10 mouse cellular contexts compared by ENCODE assay signal in the genomic region with DNA sequence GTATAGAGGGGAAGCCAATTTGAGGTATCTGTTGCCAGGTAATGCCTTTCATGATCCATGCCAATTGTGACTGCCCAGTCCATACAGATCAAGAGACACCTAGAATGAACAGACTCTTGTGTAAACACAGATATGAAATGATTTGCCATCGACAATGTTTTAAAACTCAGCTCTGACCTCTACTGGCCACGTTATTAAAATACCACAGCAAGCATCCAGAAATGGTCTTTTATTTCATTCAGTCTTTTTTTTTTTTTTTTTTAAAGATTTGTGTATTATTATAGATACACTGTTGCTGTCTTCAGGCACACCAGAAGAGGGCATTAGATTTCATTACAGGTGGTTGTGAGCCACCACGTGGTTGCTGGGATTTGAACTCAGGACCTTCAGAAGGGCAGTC. TPM values are rescaled to one million over a fixed set of nuclear protein-coding genes. Genes with fewer than 3 reads are reported as not detected.
A peak's percentile ranks its signal among the peaks of the same experiment; 100 is the strongest.
DNase-seq lines count a peak whose midpoint lies in the region; ATAC-seq and TF ChIP-seq lines count a peak whose summit lies in the region.
"Had no signal": no experiment of that assay in that cellular context is flagged by ENCODE, and none has a peak within 500 bp of the region (broad histone marks: within the 10 kb centered on the region; RNA-seq: fewer than 3 reads in every experiment).

No protein-coding gene starts in this region.

- DNase-seq in embryo, embryonic 10 days (ENCODE audit: low spot score): peak; percentile 57
- DNase-seq in embryo, embryonic 9.5 days (ENCODE audit: extremely low spot score): no peak
- peak; percentile 18 for DNase-seq in left cerebral cortex, postnatal 4 days
- no peak for DNase-seq in left cerebral cortex, postnatal 36 days (ENCODE audit: low spot score in 2 of 2)
- DNase-seq in CD4-positive, CD25-positive, alpha-beta regulatory T cell, adult 2 months (ENCODE audit: low read depth, low spot score): peak; percentile 66
- DNase-seq in hindbrain, postnatal 0 days (ENCODE audit: low spot score): peak; percentile 73
- DNase-seq in urinary bladder, adult 18-20 months (ENCODE audit: low spot score in 2 of 2): no peak
- no peak for DNase-seq in layer of hippocampus, adult 9-10 months (ENCODE audit: low spot score)

- no peak overlapping the region for H3K4me2 ChIP-seq in hindbrain, postnatal 0 days (ENCODE audit: low read depth, low read length)
- H3K4me2 ChIP-seq: embryonic facial prominence, embryonic 13.5 days had no signal

- peaks cover 6% of the 10 kb centered on the region; the same call in 1 of the 2 replicates for H3K27me3 ChIP-seq in hindbrain, postnatal 0 days (ENCODE audit: insufficient read depth, low read length)

- no peak for ATAC-seq in hindbrain, postnatal 0 days

- 12% methylated on average over 3 of the region's 3 CpGs for WGBS in hindbrain, postnatal 0 days

- H3K9ac ChIP-seq in hindbrain, postnatal 0 days (replicated peaks; ENCODE audit: low read length): no peak overlapping the region
- H3K9ac ChIP-seq: embryonic facial prominence, embryonic 13.5 days had no signal

- H3K27ac ChIP-seq in hindbrain, postnatal 0 days: no peak overlapping the region
- H3K27ac ChIP-seq: embryonic facial prominence, embryonic 13.5 days had no signal

- intact Hi-C loops in left cerebral cortex, postnatal 4 days (cut with DNase I): loop anchor here (5.0 to 10.0 kb wide), 2 partner anchors 376 to 741 kb away; no protein-coding TSS in a partner anchor
- intact Hi-C loops in left cerebral cortex, postnatal 36 days (cut with DNase I): loop anchor here (5.0 to 10.0 kb wide), 3 partner anchors 69 to 541 kb away; no protein-coding TSS in a partner anchor

- H3K36me3 ChIP-seq in hindbrain, postnatal 0 days (ENCODE audit: insufficient read depth, low read length): no peaks in the 10 kb centered on the region
- H3K36me3 ChIP-seq: embryonic facial prominence, embryonic 13.5 days had no signal

- no peak overlapping the region for H3K4me3 ChIP-seq in hindbrain, postnatal 0 days (ENCODE audit: low read length)
- H3K4me3 ChIP-seq: embryonic facial prominence, embryonic 13.5 days; myocyte had no signal

- H3K9me3 ChIP-seq in hindbrain, postnatal 0 days (ENCODE audit: low read length): no peaks in the 10 kb centered on the region
- H3K9me3 ChIP-seq: embryonic facial prominence, embryonic 13.5 days had no signal

- peak; percentile 64 for TF ChIP-seq CTCF in hindbrain, postnatal 0 days (IDR thresholded peaks at IDR 0.05; ENCODE audit: low read depth)

- H3K4me1 ChIP-seq in hindbrain, postnatal 0 days (ENCODE audit: insufficient read depth, low read length): no peaks in the 10 kb centered on the region
- H3K4me1 ChIP-seq: embryonic facial prominence, embryonic 13.5 days had no signal

RNA-seq across cellular contexts. Expression of gene Scrg1, which starts 29.6 kb away (rescaled TPM):
- 10 to 100 TPM; 20.1 to 20.3 TPM for total RNA-seq in left cerebral cortex, postnatal 4 days (2021)
- total RNA-seq in left cerebral cortex, postnatal 36 days (2021): 10 to 100 TPM; 44.0 to 48.8 TPM
- 13.5 and 15.8 TPM in 2 replicates for total RNA-seq in hindbrain, postnatal 0 days (2014; rRNA removed)
- polyA plus RNA-seq in hindbrain, postnatal 0 days (2015; fragmentation: Nextera tagmentation; extraction: Ambion mirVana): 49.8 and 63.2 TPM in 2 replicates
- polyA plus RNA-seq: myocyte had no signal

Comparison
In these comparisons a context has a peak if more than half of its experiments do, and no peak if none do; other contexts are left out.
1. DNase-seq: peak in embryo, embryonic 10 days (single experiment), left cerebral cortex, postnatal 4 days (single experiment), CD4-positive, CD25-positive, alpha-beta regulatory T cell, adult 2 months (single experiment) and hindbrain, postnatal 0 days (single experiment); none in embryo, embryonic 9.5 days (single experiment), left cerebral cortex, postnatal 36 days (0 of 2), urinary bladder, adult 18-20 months (0 of 2) and layer of hippocampus, adult 9-10 months (single experiment).